Mouse (Mus musculus) heart, adult 8-10 months (tissue): ENCODE data around the gene Cyb561d2. TPM values are rescaled to one million over a fixed set of nuclear protein-coding genes. Genes with fewer than 3 reads are reported as not detected.

Experiments used
- DNase-seq: peaks from one replicate; pipeline ENCODE4 v3.0.0; 2022; ENCODE audit warnings: low spot score
- total RNA-seq, 4 experiments: library from RNA; stranded (reverse); gene quantifications; 2 replicates each; pipeline ENCODE4 v1.2.4; 2022

Gene Cyb561d2
- total RNA-seq, 4 experiments from 2014 or later, result 5.1 to 6.3 (median 5.4) TPM

DNA sequence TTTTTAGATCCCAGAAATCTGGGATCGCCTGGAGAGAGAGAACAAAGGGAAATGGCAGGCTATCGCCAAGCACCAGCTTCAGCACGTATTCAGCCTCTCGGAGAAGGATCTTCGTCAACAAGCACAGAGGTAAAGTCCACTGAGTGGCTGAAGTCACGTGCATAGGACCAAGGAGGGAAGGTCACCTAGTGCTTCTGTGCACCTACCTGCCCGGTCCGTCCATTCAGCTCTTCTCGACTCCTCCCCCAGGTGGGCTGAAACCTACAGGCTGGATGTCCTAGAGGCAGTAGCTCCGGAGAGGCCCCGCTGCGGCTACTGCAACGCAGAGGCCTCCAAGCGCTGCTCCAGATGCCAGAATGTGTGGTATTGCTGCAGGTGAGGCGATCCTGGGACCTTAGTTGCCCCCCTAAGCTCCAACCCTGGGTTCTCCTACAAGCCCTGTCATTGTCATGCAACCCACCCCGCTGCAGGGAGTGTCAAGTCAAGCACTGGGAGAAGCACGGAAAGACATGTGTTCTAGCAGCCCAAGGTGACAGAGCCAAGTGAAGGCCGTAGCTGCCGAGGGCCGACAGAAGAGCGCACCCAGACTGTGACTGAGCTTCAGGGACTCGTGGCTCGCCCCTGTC lies 8.6 kb upstream of the Cyb561d2 start:
- no peak for DNase-seq

DNA sequence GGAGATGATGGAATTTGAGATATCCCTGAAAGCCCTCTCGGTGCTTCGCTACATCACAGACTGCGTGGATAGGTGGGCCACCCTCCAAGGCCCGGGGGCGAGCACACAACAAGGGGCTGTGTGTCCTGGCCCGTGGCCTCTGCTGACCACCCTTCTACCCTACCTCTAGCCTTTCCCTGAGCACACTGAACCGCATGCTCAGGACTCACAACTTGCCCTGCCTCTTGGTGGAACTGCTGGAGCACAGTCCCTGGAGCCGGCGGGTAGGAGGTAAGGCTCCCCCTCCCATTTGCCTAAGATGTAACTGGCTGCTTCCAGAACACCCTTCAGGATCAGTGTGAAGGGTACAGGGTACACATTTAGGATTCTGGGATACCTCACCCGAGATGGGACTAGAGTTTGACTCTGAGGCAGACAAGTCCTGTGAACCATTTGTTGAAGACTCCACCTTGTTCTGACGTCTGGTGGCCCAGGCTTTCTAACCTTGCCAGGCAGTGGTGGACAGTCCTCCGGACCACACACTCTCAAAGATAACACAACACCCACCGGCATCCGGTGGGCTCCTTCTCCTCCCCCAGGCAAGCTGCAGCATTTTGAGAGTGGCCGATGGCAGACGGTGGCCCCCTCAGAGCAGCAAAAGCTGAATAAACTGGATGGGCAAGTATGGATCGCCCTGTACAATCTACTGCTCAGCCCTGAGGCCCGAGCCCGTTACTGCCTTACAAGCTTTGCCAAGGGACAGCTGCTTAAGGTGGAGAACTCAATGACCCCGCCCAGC lies 7.5 kb upstream of the Cyb561d2 start:
- no peak for DNase-seq

GRCm38 (mm10) chr9:107548820-107549219 lies 6.8 kb upstream of the Cyb561d2 start:
- DNase-seq, result no peak

- DNase-seq, result no peak
These were observed 6.0 kb upstream of the Cyb561d2 start for GRCm38 (mm10) chr9:107547957-107548356.

DNA sequence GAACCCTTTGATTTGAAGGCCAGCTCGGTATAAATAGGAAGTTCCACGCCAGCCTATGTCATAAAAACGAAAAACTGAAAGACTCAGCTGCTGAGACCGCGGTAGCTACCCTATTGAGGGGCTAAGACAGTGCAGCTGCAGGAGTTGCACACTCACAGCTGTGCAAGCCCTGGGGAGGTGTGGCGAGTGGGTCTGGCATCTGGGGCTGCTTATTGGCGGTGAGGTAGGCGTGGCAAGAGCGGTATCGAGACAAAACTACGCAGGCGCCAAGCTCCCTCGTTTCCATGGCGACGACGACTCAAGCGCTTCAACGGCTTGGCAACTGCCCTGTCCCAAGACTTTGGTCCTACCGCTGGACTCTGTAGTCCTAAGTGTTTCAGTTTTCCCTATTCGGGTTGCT lies 5.0 kb upstream of the Cyb561d2 start, which contains the start of gene Zmynd10:
Gene Zmynd10 (plus strand): TSS at position 273 of the 400 bp plus-strand sequence.
- DNase-seq, result peak; percentile 86

DNA sequence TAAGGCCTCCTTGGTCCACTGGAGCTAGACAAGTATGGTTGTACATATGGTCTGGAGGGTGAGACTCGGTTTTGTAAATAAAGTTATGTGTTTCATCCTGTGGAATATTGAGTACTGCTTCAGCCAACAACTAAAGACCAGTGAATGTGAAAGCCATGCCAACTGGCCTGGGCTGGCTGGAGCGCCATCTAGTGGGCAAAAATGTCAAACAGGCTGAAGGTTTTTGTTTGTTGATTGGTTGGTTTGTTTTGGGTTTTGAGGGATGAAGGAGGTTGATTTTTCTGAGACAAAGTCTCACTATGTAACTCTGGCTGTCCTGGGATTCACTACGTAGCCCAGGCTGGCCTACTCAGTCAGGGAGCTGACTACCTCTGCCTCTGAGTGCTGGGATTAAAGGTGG lies 3.6 kb upstream of the Cyb561d2 start:
- DNase-seq, result peak; percentile 74

DNA sequence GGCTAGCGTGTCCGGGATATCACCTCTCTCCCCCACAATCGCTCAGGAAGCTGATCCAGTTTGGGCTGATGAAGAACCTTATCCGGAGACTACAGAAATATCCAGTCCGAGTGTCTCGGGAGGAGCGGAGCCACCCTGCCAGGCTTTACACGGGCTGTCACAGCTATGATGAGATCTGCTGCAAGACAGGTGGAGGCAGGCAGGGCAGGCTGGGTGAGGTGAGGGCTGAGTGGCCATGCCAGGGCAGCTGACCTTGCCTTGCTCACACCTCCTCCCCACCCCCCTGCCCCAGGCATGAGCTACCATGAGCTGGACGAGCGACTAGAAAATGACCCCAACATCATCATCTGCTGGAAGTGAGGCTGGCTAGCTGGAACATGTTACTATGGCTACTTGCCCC lies 3.2 kb upstream of the Cyb561d2 start:
- no peak for DNase-seq

DNA sequence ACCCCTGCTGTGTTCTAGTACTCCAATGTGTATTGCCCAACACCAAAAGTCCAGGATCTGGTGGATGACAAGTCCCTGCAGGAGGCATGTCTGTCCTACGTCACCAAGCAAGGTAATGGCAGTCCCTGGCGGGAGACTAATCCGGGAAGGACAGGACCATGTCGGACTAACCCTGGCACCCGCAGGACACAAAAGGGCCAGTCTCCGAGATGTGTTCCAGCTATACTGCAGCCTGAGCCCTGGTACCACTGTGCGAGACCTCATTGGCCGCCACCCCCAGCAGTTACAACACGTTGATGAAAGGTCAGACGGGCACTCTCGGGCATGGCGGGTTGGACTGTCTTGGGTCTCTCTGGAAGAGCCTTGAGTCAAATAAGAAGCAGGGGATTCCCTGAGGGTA lies 2.7 kb upstream of the Cyb561d2 start:
- DNase-seq, result no peak

DNA sequence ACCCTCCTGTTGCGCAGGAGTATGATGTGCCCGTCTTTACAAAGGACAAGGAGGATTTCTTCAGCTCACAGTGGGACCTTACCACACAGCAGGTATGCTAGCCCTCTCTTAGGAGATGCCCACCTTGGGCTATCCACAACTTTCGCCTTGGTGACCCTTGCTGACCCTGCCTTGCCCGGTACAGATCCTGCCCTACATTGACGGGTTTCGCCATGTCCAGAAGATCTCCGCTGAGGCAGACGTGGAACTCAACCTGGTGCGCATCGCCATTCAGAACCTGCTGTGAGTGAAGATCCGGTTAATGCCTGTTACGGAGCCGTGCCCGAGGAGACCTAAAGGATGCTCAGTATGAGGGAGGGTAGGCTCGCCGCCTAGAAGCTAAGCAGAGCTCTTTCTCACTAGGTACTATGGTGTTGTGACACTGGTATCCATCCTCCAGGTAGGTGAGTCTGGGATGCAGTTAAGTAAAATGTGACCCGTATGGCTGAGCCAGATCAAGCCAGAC lies 2.3 kb upstream of the Cyb561d2 start:
- no peak for DNase-seq

DNA sequence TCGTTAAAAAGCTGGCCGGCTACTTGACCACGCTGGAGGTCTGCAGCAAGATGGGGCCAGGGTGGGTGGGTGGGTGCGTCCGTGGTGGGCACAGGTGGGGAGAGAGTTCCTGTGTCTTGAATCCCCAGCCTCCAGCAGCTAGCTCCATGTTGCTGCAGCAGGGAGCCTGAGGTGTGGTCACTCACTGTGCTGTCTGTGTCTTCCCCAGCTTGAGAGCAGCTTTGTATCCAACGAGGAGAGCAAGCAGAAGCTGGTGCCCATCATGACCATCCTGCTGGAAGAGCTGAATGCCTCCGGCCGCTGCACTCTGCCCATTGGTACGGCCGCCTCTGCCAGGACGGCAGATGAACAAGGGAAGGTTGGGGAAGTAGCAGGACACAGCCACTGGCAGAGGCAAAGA lies 1.3 kb upstream of the Cyb561d2 start:
- DNase-seq, result no peak

GRCm38 (mm10) chr9:107542721-107543120 lies 728 bp upstream of the Cyb561d2 start:
- DNase-seq, result no peak

- DNase-seq, result no peak
These were observed 326 bp upstream of the Cyb561d2 start for GRCm38 (mm10) chr9:107542352-107542686.

DNA sequence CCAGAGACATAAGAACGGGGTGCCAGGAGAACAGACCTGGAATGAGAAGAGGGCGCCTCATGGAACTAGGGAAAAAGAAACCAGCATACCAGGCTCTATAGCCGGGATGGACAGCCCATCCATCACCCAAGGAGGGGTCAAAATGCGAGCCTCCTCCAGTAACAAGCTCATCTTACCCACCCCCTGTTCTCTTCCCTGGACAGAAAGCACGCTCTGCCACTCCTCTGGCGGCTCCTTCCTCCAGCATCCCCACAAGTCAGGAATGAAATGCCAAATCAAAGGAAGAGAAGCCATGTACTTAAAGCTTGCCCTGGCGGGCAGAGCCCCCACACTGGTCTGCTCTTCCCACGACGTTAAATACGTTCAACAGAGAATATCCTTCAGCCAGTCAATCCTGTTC lies 988 bp downstream of the Cyb561d2 start:
- DNase-seq, result no peak

DNA sequence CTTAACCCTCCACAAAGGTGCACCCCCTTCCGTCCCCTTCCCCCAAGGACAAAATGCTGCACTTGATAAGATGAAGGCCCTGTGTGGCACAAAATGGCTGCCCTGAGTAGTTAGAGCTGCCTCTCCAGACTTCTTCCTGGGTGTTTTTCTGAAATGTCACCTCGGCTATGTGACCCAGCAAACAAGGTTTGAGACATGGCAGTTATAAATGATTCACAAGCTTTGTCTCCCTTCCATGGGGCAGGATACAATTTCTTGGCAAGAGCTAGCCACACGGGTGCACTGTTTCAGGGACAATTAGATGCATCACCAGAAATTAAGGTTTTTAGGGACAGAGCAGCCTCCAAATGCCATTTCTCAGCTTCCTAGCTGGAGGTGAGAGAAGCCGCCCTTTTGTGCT lies 1.6 kb downstream of the Cyb561d2 start:
- DNase-seq, result no peak

DNA sequence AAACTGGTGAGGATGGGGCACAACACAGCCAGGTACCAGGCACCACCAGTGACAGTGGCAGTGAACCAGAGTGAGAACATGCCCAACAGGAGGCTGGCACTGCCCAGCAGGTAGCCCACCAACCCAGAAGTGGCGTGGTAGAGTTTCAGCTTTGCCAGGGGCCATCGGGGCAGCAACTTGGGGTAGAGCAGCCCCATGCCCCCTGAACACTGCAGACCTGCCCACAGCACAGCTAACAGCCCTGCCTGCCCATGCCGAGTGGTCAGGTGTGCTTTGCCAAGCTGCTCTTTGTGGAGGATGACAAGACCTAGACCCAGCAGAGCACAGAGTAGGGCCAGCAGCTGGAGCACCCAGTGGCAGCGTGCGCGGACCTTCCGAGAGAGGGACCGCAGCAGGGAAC lies 2.1 kb downstream of the Cyb561d2 start:
- no peak for DNase-seq

DNA sequence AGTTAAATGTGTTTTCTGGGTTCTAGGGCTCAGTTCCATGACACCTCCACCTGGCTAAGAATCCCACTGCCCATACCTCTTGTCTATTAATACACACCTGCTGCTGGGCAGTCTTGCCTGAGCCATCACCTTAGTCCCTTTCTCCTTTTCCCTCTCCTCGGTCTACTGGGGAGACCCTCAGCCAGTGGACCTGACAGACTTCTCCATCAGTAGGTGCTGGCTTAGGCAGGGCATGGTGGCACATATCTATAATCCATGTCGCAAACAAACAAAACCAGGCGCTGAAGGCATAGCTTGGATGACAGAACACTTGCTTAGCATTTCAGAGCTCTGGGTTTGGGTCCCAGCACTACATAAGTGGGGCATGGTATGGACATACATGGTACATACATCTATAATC lies 3.3 kb downstream of the Cyb561d2 start:
- DNase-seq, result no peak

DNA sequence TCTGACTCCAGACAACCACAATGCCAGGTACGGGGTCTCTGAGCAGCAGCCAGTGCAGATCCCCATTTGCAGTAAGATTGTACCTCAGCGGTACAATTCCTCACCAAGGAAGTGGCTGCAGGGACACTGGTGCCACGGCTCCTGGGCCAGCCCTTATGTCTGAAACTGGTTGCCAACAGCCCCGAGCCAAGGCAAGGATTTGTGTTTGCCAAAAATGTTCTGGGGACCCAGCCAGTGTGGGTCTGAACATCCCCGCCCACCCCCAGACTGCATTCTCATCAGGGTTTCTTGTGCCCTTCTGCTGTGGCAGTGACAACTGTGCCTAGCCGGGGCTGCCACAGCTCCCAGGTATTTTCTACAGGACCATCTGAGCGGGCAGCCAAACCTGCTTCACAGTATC lies 3.8 kb downstream of the Cyb561d2 start:
- no peak for DNase-seq

GRCm38 (mm10) chr9:107534408-107535202 lies 7.4 kb downstream of the Cyb561d2 start:
- DNase-seq, result no peak

DNA sequence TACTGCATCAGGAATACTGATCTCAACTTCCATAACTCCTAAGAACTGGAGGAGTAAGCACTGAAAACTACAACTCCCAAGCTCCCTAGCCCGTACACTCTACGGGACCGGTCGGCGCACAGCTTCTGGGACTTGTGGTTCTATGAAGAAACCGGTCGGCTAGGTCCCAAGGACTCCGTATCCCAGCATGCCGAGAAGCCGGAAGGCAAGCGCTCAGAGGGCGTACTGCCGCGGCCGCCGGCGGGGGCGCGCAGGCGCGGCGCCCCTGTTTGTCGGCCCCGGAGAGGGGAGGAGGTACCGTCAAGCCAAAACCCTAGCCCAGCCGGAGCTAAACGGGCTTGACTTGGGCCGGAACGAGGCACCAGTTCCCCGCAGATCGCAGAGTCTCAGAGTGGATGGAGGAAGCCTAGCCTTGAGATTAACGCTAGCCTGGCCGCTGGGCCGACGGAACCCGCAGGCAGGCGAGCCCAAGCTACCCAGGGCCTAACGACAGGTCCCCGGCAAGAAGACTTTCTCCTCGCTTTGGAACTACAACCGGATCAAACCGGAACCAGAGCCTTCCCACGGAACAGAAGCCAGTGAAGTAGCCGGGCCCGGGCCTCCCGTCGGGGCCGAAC lies 8.1 kb downstream of the Cyb561d2 start, which contains the start of gene Tmem115:
Gene Tmem115 (plus strand): TSS at position 155 of the 617 bp plus-strand sequence.
- peak; percentile 96 for DNase-seq

DNA sequence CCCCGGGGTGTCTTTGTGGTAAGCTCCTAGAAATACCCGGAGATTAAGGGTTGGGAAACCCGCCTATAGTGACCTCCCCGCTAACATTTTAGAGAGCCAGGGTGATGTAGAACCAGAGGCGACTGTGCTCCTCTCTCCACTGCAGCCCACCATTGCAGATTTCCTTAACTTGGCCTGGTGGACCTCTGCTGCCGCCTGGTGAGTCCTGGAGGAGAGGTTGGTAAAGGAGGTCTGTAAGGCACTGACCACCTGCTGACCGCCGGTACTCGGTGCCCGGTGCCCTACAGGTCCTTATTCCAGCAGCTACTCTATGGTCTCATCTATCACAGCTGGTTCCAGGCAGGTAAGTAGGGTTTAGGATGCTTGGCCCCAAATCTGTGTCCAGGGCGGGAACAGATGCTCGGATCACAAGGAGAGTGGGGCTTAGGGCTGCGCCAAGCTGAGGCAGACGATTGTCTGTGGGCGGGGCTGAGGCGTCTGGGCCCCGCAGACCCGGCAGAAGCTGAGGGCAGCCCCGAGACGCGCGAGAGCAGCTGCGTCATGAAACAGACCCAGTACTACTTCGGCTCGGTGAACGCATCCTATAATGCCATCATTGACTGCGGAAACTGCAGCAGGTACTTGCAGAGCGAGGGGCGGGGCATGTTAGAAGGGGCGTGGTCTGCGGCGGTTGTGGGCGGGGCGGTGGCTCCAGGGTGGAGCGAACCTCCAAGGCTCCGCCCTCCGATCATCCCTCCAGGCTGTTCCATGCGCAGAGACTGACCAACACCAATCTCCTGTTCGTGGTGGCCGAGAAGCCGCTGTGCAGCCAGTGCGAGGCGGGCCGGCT lies 15.6 kb downstream of the Cyb561d2 start:
- no peak for DNase-seq

GRCm38 (mm10) chr9:107522400-107522711 lies 19.6 kb downstream of the Cyb561d2 start:
- no peak for DNase-seq
